Mouse (Mus musculus) heart, adult 2 months (tissue): ENCODE measurements at regions not wholly inside any gene's neighbourhood (a gene's known extent, or its start where the extent isn't known, plus 50 kb on each side); places are given as distances from the start of the nearest gene placed in this dataset.

Source experiments
- CTCF ChIP-seq: fragments of 200-600 bp; IDR thresholded peaks from 2 replicates; pipeline ENCODE4 v1.8.1; 2022; ENCODE audit warnings: antibody characterized with exemption, mild to moderate bottlenecking, moderate library complexity
- EP300 ChIP-seq: fragments of 200-500 bp; IDR thresholded peaks from 2 replicates; pipeline ENCODE4 v1.6.1; 2011; ENCODE audit warnings: low read depth, low read length, control low read depth; ENCODE audit not compliant: insufficient read depth
- POLR2A ChIP-seq: fragments of 200-500 bp; IDR thresholded peaks from 2 replicates; pipeline ENCODE4 v1.6.1; 2011; ENCODE audit warnings: mild to moderate bottlenecking, low read depth, low read length, control low read depth; ENCODE audit not compliant: insufficient read depth

DNA sequence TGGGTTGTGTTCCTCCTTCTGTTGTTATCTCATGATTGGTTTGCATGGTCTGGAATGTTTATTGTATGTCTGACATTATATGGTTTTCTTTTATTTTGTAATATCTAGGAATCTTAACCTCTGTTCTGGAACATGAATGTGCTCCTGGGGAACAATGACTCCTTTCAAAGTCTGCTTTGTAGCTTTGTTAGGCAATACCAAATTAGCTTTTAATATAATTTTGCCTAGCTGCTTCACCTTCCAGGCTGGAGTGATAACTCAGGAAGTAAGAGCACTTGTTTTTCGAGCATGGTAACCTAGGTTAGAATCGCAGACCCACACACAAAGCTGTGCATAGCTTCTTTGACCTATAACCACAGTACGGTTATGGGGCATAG, 199.4 kb upstream of the Mmadhc start:
- no peak for TF ChIP-seq CTCF
- no peak for TF ChIP-seq POLR2A
- TF ChIP-seq EP300, result no peak
